9 mouse cellular contexts compared by ENCODE assay signal in genomic region chr10:14200310-14200709, GRCm38 (mm10).
A peak's percentile ranks its signal among the peaks of the same experiment; 100 is the strongest.
DNase-seq lines count a peak whose midpoint lies in the region; ATAC-seq and TF ChIP-seq lines count a peak whose summit lies in the region.
"Had no signal": no experiment of that assay in that cellular context is flagged by ENCODE, and none has a peak within 500 bp of the region (broad histone marks: within the 10 kb centered on the region; RNA-seq: fewer than 3 reads in every experiment).

No protein-coding gene starts in this region.

- H3K4me3 ChIP-seq in lung, embryonic 14.5 days (ENCODE audit: low read depth, low read length), result no peak overlapping the region
- no peak overlapping the region for H3K4me3 ChIP-seq in stomach, postnatal 0 days (ENCODE audit: low read depth, low read length)
- H3K4me3 ChIP-seq: limb, embryonic 12.5 days had no signal

- WGBS in lung, embryonic 14.5 days, result 6% methylated on average over 2 of the region's 2 CpGs
- 2% methylated on average over 2 of the region's 2 CpGs for WGBS in stomach, postnatal 0 days

- H3K36me3 ChIP-seq in lung, embryonic 14.5 days (ENCODE audit: insufficient read depth), result no peaks in the 10 kb centered on the region
- no peaks in the 10 kb centered on the region for H3K36me3 ChIP-seq in stomach, postnatal 0 days (ENCODE audit: control insufficient read depth, insufficient read depth, low read length)
- H3K36me3 ChIP-seq: limb, embryonic 12.5 days had no signal

- peak; percentile 77 for TF ChIP-seq CTCF in lung, embryonic 14.5 days (IDR thresholded peaks at IDR 0.05; ENCODE audit: low read depth)
- TF ChIP-seq CTCF in stomach, postnatal 0 days (IDR thresholded peaks at IDR 0.05; ENCODE audit: low read depth), result peak; percentile 84

- peak; percentile 44; the same call in 1 of the 2 replicates for ATAC-seq in lung, embryonic 14.5 days (ENCODE audit: insufficient read depth)
- ATAC-seq in stomach, postnatal 0 days (ENCODE audit: low FRiP score, low TSS enrichment), result no peak
- ATAC-seq in granulocyte monocyte progenitor cell, adult 5-6 weeks (replicated peaks; ENCODE audit: poor library complexity, severe bottlenecking), result no peak

- no peaks in the 10 kb centered on the region for H3K4me1 ChIP-seq in lung, embryonic 14.5 days (ENCODE audit: insufficient read depth)
- no peaks in the 10 kb centered on the region for H3K4me1 ChIP-seq in stomach, postnatal 0 days (replicated peaks; ENCODE audit: control insufficient read depth, insufficient read depth)
- H3K4me1 ChIP-seq: limb, embryonic 12.5 days had no signal

- H3K4me2 ChIP-seq in lung, embryonic 14.5 days, result no peak overlapping the region
- H3K4me2 ChIP-seq in stomach, postnatal 0 days (replicated peaks; ENCODE audit: low read depth), result no peak overlapping the region
- H3K4me2 ChIP-seq: limb, embryonic 12.5 days had no signal

- H3K27me3 ChIP-seq in lung, embryonic 14.5 days (ENCODE audit: insufficient read depth, low read length), result no peaks in the 10 kb centered on the region
- H3K27me3 ChIP-seq in stomach, postnatal 0 days (ENCODE audit: control insufficient read depth, insufficient read depth, low read length), result no peaks in the 10 kb centered on the region

- no peaks in the 10 kb centered on the region for H3K9me3 ChIP-seq in lung, embryonic 14.5 days (ENCODE audit: low read depth, low read length)
- no peaks in the 10 kb centered on the region for H3K9me3 ChIP-seq in stomach, postnatal 0 days (ENCODE audit: control insufficient read depth, low read length)
- H3K9me3 ChIP-seq: limb, embryonic 12.5 days had no signal

- peak; percentile 67 for DNase-seq in left cerebral cortex, postnatal 4 days
- DNase-seq in left cerebral cortex, postnatal 36 days (ENCODE audit: low spot score in 2 of 2), result no peak
- DNase-seq in NIH3T3 (ENCODE audit: low read depth), result peak; percentile 79
- peak; percentile 63 for DNase-seq in cerebellum, adult 9-11 months
- DNase-seq in heart, postnatal 4 days, result peak; percentile 78
- DNase-seq in lung, embryonic 14.5 days, result peak; percentile 85
- peak; percentile 60 for DNase-seq in stomach, postnatal 0 days (ENCODE audit: low spot score)

- TF ChIP-seq EP300 in stomach, postnatal 0 days (optimal IDR thresholded peaks at IDR 0.05), result no peak

- no peak overlapping the region for H3K27ac ChIP-seq in lung, embryonic 14.5 days (ENCODE audit: low read depth)
- no peak overlapping the region for H3K27ac ChIP-seq in stomach, postnatal 0 days (replicated peaks)
- H3K27ac ChIP-seq: limb, embryonic 12.5 days had no signal

- intact Hi-C loops in left cerebral cortex, postnatal 4 days (cut with DNase I), result no loop called here
- intact Hi-C loops in left cerebral cortex, postnatal 36 days (cut with DNase I), result no loop called here

- no peak overlapping the region for H3K9ac ChIP-seq in lung, embryonic 14.5 days
- H3K9ac ChIP-seq in stomach, postnatal 0 days (ENCODE audit: low read length), result no peak overlapping the region
- H3K9ac ChIP-seq: limb, embryonic 12.5 days had no signal

Comparison
In these comparisons a context has a peak if more than half of its experiments do, and no peak if none do; other contexts are left out.
1. DNase-seq: peak in left cerebral cortex, postnatal 4 days (single experiment), NIH3T3 (single experiment), cerebellum, adult 9-11 months (single experiment), heart, postnatal 4 days (single experiment), lung, embryonic 14.5 days (single experiment) and stomach, postnatal 0 days (single experiment); none in left cerebral cortex, postnatal 36 days (0 of 2).